Mouse (Mus musculus) lung, postnatal 0 days (tissue): ENCODE measurements around the gene Tldc1.

ENCODE experiments used
- CTCF ChIP-seq: IDR thresholded peaks from 2 replicates; pipeline ENCODE4 v1.5.1; 2016; ENCODE audit warnings: antibody characterized with exemption, mild to moderate bottlenecking
- EP300 ChIP-seq: IDR thresholded peaks from 2 replicates; pipeline ENCODE4 v1.6.1; 2016; ENCODE audit warnings: antibody characterized with exemption, mild to moderate bottlenecking, control low read depth

GRCm38 (mm10) chr8:119824100-119824499 lies 45.9 kb upstream of the Tldc1 start:
- peak; percentile 20; the same call in 1 of the 2 replicates for TF ChIP-seq CTCF
- no peak for TF ChIP-seq EP300
